ENCODE assay signal across 21 mouse cellular contexts in the genomic region with DNA sequence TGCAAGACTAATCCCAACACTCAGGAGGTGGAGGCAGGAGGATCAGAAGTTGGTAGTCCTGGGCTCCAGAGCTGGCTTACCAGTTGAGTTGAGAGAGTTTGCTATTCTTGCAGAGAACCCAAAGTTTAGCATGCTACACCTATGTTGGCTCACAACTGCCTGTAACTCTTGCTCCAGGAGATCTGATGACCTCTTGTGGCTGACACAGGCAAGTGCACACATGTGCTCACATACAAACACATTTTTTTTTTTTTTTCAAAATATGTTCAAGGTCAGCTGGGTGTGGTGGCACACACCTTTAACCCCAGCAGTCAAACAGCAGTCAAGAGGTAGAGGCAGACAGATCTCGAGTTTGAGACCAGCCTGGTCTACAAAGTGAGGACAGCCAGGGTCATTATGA. TPM values are rescaled to one million over a fixed set of nuclear protein-coding genes. Genes with fewer than 3 reads are reported as not detected.
DNase-seq lines count a peak whose midpoint lies in the region; ATAC-seq and TF ChIP-seq lines count a peak whose summit lies in the region.
"Had no signal": no experiment of that assay in that cellular context is flagged by ENCODE, and none has a peak within 500 bp of the region (broad histone marks: within the 10 kb centered on the region; RNA-seq: fewer than 3 reads in every experiment).

No protein-coding gene starts in this region.

- ATAC-seq in forebrain, postnatal 0 days, result no peak
- ATAC-seq in forebrain, embryonic 13.5 days, result no peak
- ATAC-seq in kidney, postnatal 0 days (replicated peaks; ENCODE audit: low FRiP score, low read depth), result no peak
- ATAC-seq: Patski had no signal

- no peak overlapping the region for H3K4me2 ChIP-seq in forebrain, postnatal 0 days (ENCODE audit: low read depth)
- no peak overlapping the region for H3K4me2 ChIP-seq in forebrain, embryonic 13.5 days
- no peak overlapping the region for H3K4me2 ChIP-seq in kidney, postnatal 0 days (ENCODE audit: low read length)
- H3K4me2 ChIP-seq: forebrain, embryonic 12.5 days; hindbrain, embryonic 13.5 days; liver, embryonic 11.5 days; lung, embryonic 15.5 days; midbrain, embryonic 11.5 days; neural tube, embryonic 12.5 days had no signal

- TF ChIP-seq POLR2A in MEL (IDR thresholded peaks at IDR 0.05; ENCODE audit: control insufficient read depth in 1 of 2, insufficient read depth in 1 of 2, low read depth in 1 of 2, low read length in 2 of 2, poor library complexity in 1 of 2), result no peak

- no peaks in the 10 kb centered on the region for H3K79me2 ChIP-seq in MEL (ENCODE audit: control insufficient read depth, insufficient read depth, low read length, poor library complexity)

- H3K9me3 ChIP-seq in forebrain, postnatal 0 days (ENCODE audit: low read length), result no peaks in the 10 kb centered on the region
- H3K9me3 ChIP-seq in forebrain, embryonic 13.5 days (replicated peaks), result peaks cover 7% of the 10 kb centered on the region; the same call in 1 of the 2 replicates
- H3K9me3 ChIP-seq in kidney, postnatal 0 days (replicated peaks; ENCODE audit: low read length), result no peaks in the 10 kb centered on the region
- no peaks in the 10 kb centered on the region for H3K9me3 ChIP-seq in MEL (replicated peaks; ENCODE audit: insufficient read depth, low read length)
- H3K9me3 ChIP-seq: forebrain, embryonic 12.5 days; hindbrain, embryonic 13.5 days; limb, embryonic 10.5 days; lung, embryonic 15.5 days; neural tube, embryonic 12.5 days had no signal

- DNase-seq in forebrain, postnatal 0 days, result no peak
- DNase-seq in kidney, postnatal 0 days (ENCODE audit: low spot score), result no peak
- DNase-seq in kidney, adult 11 months, result no peak
- DNase-seq in 416B (ENCODE audit: low read depth) (peak; percentile 40), MEL (ENCODE audit: low read depth, low spot score) (peak; percentile 21)
- no peak for DNase-seq in cerebellum, adult 9-10 months
- DNase-seq in ovary, postnatal 14 days (ENCODE audit: low spot score), result no peak
- DNase-seq: adrenal gland, postnatal 36 days; cerebellum, adult 18-20 months; gastrocnemius, postnatal 25 days; kidney, postnatal 10 days; thymus, postnatal 36 days had no signal

- peak; percentile 28; the same call in 1 of the 2 replicates for TF ChIP-seq CTCF in forebrain, postnatal 0 days (IDR thresholded peaks at IDR 0.05; ENCODE audit: low read depth)
- peak; percentile 18; the same call in 1 of the 2 replicates for TF ChIP-seq CTCF in kidney, postnatal 0 days (IDR thresholded peaks at IDR 0.05; ENCODE audit: low read depth)
- TF ChIP-seq CTCF in MEL (IDR thresholded peaks at IDR 0.05 in 2 of 3, conservative IDR thresholded peaks at IDR 0.05 in 1 of 3; ENCODE audit: control insufficient read depth in 1 of 3, insufficient read depth in 1 of 3, low read depth in 2 of 3, low read length in 3 of 3, poor library complexity in 1 of 3, severe bottlenecking in 1 of 3), result peak; percentile 29 to 48 (median 47); a peak in 5 of 6 replicates

- H3K27me3 ChIP-seq in forebrain, postnatal 0 days (ENCODE audit: insufficient read depth, low read length), result no peaks in the 10 kb centered on the region
- H3K27me3 ChIP-seq in forebrain, embryonic 13.5 days, result no peaks in the 10 kb centered on the region
- H3K27me3 ChIP-seq in kidney, postnatal 0 days (ENCODE audit: insufficient read depth, low read length), result no peaks in the 10 kb centered on the region
- peaks cover 0 to 2% of the 10 kb centered on the region in 2 experiments; a peak in 1 of 4 replicates for H3K27me3 ChIP-seq in MEL (ENCODE audit: control insufficient read depth in 1 of 2, insufficient read depth in 2 of 2, low read length in 2 of 2)
- H3K27me3 ChIP-seq: forebrain, embryonic 12.5 days; hindbrain, embryonic 13.5 days; lung, embryonic 15.5 days; neural tube, embryonic 12.5 days had no signal

- no peaks in the 10 kb centered on the region for H3K36me3 ChIP-seq in forebrain, postnatal 0 days (ENCODE audit: insufficient read depth)
- no peaks in the 10 kb centered on the region for H3K36me3 ChIP-seq in forebrain, embryonic 13.5 days (ENCODE audit: poor library complexity, severe bottlenecking)
- no peaks in the 10 kb centered on the region for H3K36me3 ChIP-seq in kidney, postnatal 0 days (ENCODE audit: insufficient read depth, low read length)
- no peaks in the 10 kb centered on the region for H3K36me3 ChIP-seq in MEL (ENCODE audit: control insufficient read depth in 1 of 2, insufficient read depth in 2 of 2, low read length in 2 of 2)
- H3K36me3 ChIP-seq: forebrain, embryonic 12.5 days; hindbrain, embryonic 13.5 days; limb, embryonic 10.5 days; lung, embryonic 15.5 days; neural tube, embryonic 12.5 days had no signal

- TF ChIP-seq EP300 in MEL (IDR thresholded peaks at IDR 0.05; ENCODE audit: low read depth in 1 of 2, low read length in 2 of 2), result no peak

- no peak overlapping the region for H3K27ac ChIP-seq in forebrain, postnatal 0 days (ENCODE audit: low read depth, low read length)
- H3K27ac ChIP-seq in forebrain, embryonic 13.5 days, result no peak overlapping the region
- no peak overlapping the region for H3K27ac ChIP-seq in kidney, postnatal 0 days
- H3K27ac ChIP-seq in MEL (ENCODE audit: control insufficient read depth, low read depth, low read length), result no peak overlapping the region
- H3K27ac ChIP-seq: forebrain, embryonic 12.5 days; hindbrain, embryonic 13.5 days; limb, embryonic 10.5 days; lung, embryonic 15.5 days; neural tube, embryonic 12.5 days had no signal

- peak; percentile 29 for TF ChIP-seq RAD21 in MEL (IDR thresholded peaks at IDR 0.05; ENCODE audit: low read depth, low read length)

- H3K4me3 ChIP-seq in forebrain, postnatal 0 days (ENCODE audit: low read depth, low read length), result no peak overlapping the region
- H3K4me3 ChIP-seq in forebrain, embryonic 13.5 days, result no peak overlapping the region
- H3K4me3 ChIP-seq in kidney, postnatal 0 days (replicated peaks; ENCODE audit: low read depth, low read length), result no peak overlapping the region
- no peak overlapping the region for H3K4me3 ChIP-seq in MEL (ENCODE audit: control insufficient read depth in 1 of 2, insufficient read depth in 1 of 2, low read depth in 2 of 2, low read length in 2 of 2)
- H3K4me3 ChIP-seq: forebrain, embryonic 12.5 days; hindbrain, embryonic 13.5 days; limb, embryonic 10.5 days; lung, embryonic 15.5 days; neural tube, embryonic 12.5 days had no signal

- WGBS in forebrain, postnatal 0 days, result 75% methylated on average over 1 of the region's 1 CpGs
- WGBS in forebrain, embryonic 13.5 days, result 66% methylated on average over 1 of the region's 1 CpGs
- WGBS in kidney, postnatal 0 days, result 53% methylated on average over 1 of the region's 1 CpGs

- no peak overlapping the region for H3K9ac ChIP-seq in forebrain, postnatal 0 days
- H3K9ac ChIP-seq in forebrain, embryonic 13.5 days, result no peak overlapping the region
- no peak overlapping the region for H3K9ac ChIP-seq in kidney, postnatal 0 days (ENCODE audit: low read depth, low read length)
- no peak overlapping the region for H3K9ac ChIP-seq in MEL (ENCODE audit: control insufficient read depth, low read depth, low read length, poor library complexity, severe bottlenecking)
- H3K9ac ChIP-seq: forebrain, embryonic 12.5 days; hindbrain, embryonic 13.5 days; lung, embryonic 15.5 days; neural tube, embryonic 12.5 days had no signal

- H3K4me1 ChIP-seq in forebrain, postnatal 0 days (ENCODE audit: insufficient read depth), result no peaks in the 10 kb centered on the region
- H3K4me1 ChIP-seq in forebrain, embryonic 13.5 days, result no peaks in the 10 kb centered on the region
- H3K4me1 ChIP-seq in kidney, postnatal 0 days (replicated peaks; ENCODE audit: insufficient read depth, low read length), result no peaks in the 10 kb centered on the region
- no peaks in the 10 kb centered on the region for H3K4me1 ChIP-seq in MEL (ENCODE audit: control insufficient read depth in 1 of 2, insufficient read depth in 2 of 2, low read length in 2 of 2)
- H3K4me1 ChIP-seq: forebrain, embryonic 12.5 days; hindbrain, embryonic 13.5 days; limb, embryonic 10.5 days; lung, embryonic 15.5 days; neural tube, embryonic 12.5 days had no signal

TF ChIP-seq in MEL, 35 proteins besides CTCF, POLR2A, EP300 and RAD21:
- peak; percentile 81 for TF ChIP-seq ZNF384 (IDR thresholded peaks at IDR 0.05; ENCODE audit: low read depth, low read length)
- no peak for TF ChIP-seq KAT2A (conservative IDR thresholded peaks at IDR 0.05; ENCODE audit: low read depth, low read length)
- TF ChIP-seq ZMIZ1 (IDR thresholded peaks at IDR 0.05; ENCODE audit: low read depth, low read length), result no peak
- TF ChIP-seq UBTF (IDR thresholded peaks at IDR 0.05; ENCODE audit: borderline replicate concordance, insufficient read depth, low read depth, low read length), result no peak
- TF ChIP-seq SMC3 (IDR thresholded peaks at IDR 0.05; ENCODE audit: low read depth, low read length), result peak; percentile 42; the same call in 1 of the 2 replicates
- TF ChIP-seq GABPA (IDR thresholded peaks at IDR 0.05; ENCODE audit: low read depth, low read length), result no peak
- peak; percentile 28 for TF ChIP-seq ZC3H11A (IDR thresholded peaks at IDR 0.05; ENCODE audit: low read depth, low read length)

RNA-seq across cellular contexts. Expression of gene Dlgap4, which starts 16.8 kb away (rescaled TPM):
- 218 and 235 TPM in 2 replicates for total RNA-seq in forebrain, postnatal 0 days (2014; rRNA removed)
- 327 and 354 TPM in 2 replicates for polyA plus RNA-seq in forebrain, postnatal 0 days (2015; fragmentation: Nextera tagmentation; extraction: Ambion mirVana)
- polyA plus RNA-seq in forebrain, embryonic 13.5 days (2015; fragmentation: Nextera tagmentation; extraction: Ambion mirVana), result 234 and 240 TPM in 2 replicates
- polyA plus RNA-seq in kidney, postnatal 0 days (2015; fragmentation: Nextera tagmentation; extraction: Ambion mirVana), result 61.1 and 65.6 TPM in 2 replicates
- 10.3 and 10.4 TPM in 2 replicates for total RNA-seq in MEL (2012; rRNA removed)
- polyA plus RNA-seq in MEL (2012; ENCODE audit: insufficient read depth in 1 of 2, insufficient read length in 2 of 2, low read depth in 1 of 2, low replicate concordance in 2 of 2, missing spikeins in 1 of 2), result 10 to 100 TPM in 1 of 2 experiments, not detected in 1; 39.6 TPM

Comparison
In these comparisons a context has a peak if more than half of its experiments do, and no peak if none do; other contexts are left out.
1. DNase-seq: peak in 416B (single experiment) and MEL (single experiment); none in forebrain, postnatal 0 days (single experiment), kidney, postnatal 0 days (single experiment), kidney, adult 11 months (single experiment), cerebellum, adult 9-10 months (single experiment) and ovary, postnatal 14 days (single experiment).
2. Peak in every context shown above with its lines, with median percentiles within 50 percentile points of each other: CTCF ChIP-seq.